Mouse (Mus musculus) mouse embryonic stem cell (cell line): Measurements from ENCODE around the gene Wls.

Experiments used
- in situ Hi-C, 2 experiments: fragments of 300-500 bp; cut with MboI; formaldehyde crosslinking; loops; 1 replicate in 1 of 2; 3 replicates in 1 of 2; pipeline ENCODE4 v1.14.3; 2019 to 2020; ENCODE audit warnings: low sequenced_read_pairs in 2 of 2, low pct_unique_long_range_greater_than_20kb in 1 of 2, mixed read lengths in 1 of 2; ENCODE audit not compliant: unreplicated experiment in 1 of 2

The Wls gene

GRCm38 (mm10) chr3:159890176-159891056 lies 50.9 kb downstream of the Wls start:
- in situ Hi-C loops: no loop called here

- in situ Hi-C loops: no loop called here
Measured at GRCm38 (mm10) chr3:159891057-159891752, 51.7 kb downstream of the Wls start.

- in situ Hi-C loops: no loop called here
Measured at GRCm38 (mm10) chr3:159907329-159907728, 67.9 kb downstream of the Wls start.

GRCm38 (mm10) chr3:159917328-159918090 lies 78.0 kb downstream of the Wls start:
- in situ Hi-C loops: no loop called here
